Mouse (Mus musculus) monocyte, adult 2 months (primary cell): ENCODE results near the gene Lrch4.

Experiments used
- DNase-seq, 2 experiments: peaks; one replicate each; pipeline ENCODE4 v3.0.0; 2022; ENCODE audit warnings: low spot score in 2 of 2, low read depth in 1 of 2

The Lrch4 gene

GRCm38 (mm10) chr5:137628498-137629305, at the start of gene Lrch4, which contains the start of the genes Fbxo24 and Gm20605:
TSS of gene Lrch4 (plus strand) at chr5:137629121.
TSS of gene Fbxo24 (minus strand) at chr5:137629002.
TSS of gene Gm20605 (plus strand) at chr5:137629175.
- DNase-seq: peak; percentile 97 to 98

DNA sequence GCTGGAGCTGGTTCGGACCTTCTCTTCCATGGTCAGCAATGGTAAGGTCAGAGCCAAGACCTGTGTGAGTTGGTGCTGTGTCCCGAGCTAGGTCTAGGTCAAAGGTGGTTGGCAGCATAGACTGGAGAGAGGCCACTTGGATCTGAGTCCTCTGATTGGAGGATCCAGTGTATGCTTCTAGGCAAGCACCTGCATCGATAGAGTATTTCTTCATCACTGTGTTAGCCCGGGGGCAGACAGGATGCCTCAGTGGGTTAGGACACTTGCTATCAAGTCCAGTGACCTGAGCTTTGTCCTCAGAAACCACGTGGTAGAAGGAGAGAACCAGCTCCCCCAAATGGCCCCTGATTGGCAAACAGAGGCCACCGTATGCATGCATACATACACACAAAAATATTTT, 48.7 kb upstream of the Lrch4 start:
- no peak for DNase-seq

DNA sequence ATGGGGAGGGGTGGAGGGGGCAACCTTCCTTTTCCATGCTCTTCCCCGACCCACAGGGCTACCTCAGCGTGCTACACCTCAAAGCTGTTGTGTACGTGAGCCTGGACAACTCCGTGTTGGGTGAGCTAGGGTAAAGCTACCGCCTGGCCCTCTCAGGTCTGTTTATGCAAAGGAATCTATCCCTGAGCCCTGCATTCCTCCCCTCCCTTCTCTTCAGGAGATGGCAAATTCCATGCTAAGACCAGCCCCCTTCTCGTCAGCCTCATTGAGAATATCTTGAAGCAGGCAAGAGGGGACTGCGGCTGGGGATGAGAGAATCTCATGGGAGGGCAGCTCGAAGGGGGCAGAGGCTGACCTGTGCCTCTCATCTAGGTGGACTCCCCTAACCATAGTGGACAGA, 46.2 kb upstream of the Lrch4 start:
- no peak for DNase-seq

DNA sequence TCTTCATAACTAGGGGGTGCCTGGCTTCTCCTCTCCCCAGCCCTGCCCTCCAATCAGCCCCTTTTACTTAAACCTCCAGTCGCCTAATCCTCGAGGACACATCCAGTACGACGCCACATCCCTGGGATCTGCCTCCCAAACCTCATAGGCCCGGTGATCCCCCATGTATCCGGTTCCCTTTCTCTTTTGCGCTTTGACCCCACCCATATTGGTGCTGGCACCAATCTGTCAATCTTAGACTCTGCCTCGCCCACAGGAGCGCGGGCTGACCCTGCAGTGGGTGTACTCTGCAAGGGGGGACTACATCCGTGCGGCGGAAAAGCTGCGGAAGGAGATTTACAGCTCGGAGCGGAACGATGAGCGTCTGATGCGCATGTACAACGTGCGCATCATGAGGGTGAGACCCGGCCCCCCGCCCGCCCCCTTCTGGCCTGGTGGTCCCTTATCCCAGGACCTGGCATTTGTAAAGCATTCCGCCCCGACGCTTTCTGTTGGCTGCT, 45.2 kb upstream of the Lrch4 start:
- no peak for DNase-seq

DNA sequence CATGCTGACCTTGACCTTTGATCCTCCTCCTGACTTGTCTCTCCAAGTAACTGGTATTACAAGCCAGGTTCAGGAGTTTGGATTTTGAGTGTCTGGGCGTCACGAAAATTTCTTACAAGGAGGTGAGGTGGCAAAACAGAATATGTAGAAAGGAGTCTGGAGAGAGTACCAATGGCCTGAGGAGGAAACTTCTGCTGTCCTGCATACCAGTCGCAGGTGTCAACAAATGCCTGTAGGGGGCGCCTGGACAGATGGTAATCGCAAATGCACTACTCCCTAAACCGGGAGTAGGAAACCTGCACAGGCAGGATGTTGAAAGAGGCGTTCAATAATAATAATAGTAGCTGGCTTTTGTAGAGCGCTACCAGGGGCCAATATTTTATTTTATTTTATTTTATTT, 43.9 kb upstream of the Lrch4 start:
- peak in 1 of 2 experiments; percentile 29 for DNase-seq

GRCm38 (mm10) chr5:137590507-137590906, 38.4 kb upstream of the Lrch4 start:
- no peak for DNase-seq

DNA sequence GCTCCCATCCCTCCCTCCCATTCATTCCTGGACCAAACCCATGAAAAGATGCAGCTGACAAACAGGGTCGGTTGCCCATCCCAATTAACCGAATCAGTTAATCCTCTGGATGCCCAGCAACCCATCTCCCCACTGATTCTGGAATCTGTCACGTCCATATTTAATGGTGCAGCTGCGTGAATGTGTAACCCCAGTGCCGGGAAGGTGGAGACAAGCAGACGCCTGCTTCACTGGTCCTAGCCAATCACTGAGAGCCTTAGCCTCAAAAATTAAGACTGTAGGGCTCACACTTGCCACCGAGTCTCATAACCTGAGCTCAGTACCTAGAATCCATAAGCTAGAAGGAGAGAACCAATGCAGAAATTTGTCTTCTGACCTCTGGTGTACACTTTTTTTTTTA, 33.0 kb upstream of the Lrch4 start:
- DNase-seq: no peak

DNA sequence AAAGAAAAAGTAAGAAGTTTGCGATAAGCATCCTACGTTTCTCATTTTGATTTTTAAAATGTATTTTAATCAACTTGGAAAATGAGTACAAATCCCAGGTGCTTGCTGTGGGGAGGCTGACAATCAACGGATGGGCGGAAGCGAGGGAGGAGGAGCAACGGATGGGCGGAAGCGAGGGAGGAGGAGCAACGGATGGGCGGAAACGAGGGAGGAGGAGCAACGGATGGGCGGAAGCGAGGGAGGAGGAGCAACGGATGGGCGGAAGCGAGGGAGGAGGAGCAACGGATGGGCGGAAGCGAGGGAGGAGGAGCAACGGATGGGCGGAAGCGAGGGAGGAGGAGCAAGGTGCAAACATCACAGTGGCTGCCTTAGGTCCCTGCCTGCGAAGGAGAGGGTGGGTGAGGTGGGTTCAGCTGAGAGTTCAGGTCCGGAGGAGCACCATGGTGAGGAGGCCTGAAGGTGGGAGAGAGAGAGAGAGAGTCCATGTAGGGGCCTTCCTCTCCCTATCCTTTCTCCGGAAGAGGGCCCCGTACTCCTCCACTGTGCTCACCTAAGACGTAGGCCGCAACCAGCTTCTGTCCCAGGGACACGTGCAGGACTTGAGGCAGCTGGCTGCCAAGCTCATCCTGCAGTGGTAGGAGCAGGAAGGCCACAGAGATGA, 32.2 kb upstream of the Lrch4 start:
- DNase-seq: no peak

- DNase-seq: no peak
These were observed 31.3 kb upstream of the Lrch4 start for GRCm38 (mm10) chr5:137597625-137598024.

DNA sequence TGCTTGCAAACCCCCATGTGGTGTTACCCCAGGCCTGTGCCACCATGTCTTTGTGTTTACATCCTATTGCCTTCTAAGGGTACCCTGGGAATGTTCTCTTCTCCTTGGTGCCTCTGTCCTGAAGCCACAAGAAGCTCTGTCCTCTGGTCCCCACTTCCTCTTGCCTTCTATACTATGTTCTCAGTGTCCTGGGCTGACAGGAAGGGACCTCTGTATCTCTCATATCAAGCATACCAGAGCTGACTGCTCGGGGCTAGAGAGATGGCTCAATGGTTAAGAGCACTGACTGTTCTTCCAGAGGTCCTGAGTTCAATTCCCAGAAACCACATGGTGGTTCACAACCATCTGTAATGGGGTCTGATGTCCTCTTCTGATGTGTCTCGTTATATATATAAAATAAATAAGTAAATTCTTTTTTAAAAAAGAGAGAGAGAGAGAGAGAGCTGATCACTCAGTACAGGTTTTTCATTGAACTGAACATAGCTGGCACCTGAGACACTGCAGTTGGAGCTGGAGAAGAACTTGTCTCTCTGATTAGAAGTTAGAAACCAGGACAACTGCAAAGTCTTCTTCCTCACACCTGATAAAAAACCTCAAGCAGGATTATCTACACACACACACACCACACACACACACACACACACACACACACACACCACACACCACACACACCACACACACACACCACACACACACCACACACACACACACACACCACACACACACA, 30.7 kb upstream of the Lrch4 start:
- no peak for DNase-seq

- no peak for DNase-seq
These were observed 29.3 kb upstream of the Lrch4 start for GRCm38 (mm10) chr5:137599600-137599999.

- DNase-seq: no peak
These were observed 28.7 kb upstream of the Lrch4 start for GRCm38 (mm10) chr5:137600281-137600618.

DNA sequence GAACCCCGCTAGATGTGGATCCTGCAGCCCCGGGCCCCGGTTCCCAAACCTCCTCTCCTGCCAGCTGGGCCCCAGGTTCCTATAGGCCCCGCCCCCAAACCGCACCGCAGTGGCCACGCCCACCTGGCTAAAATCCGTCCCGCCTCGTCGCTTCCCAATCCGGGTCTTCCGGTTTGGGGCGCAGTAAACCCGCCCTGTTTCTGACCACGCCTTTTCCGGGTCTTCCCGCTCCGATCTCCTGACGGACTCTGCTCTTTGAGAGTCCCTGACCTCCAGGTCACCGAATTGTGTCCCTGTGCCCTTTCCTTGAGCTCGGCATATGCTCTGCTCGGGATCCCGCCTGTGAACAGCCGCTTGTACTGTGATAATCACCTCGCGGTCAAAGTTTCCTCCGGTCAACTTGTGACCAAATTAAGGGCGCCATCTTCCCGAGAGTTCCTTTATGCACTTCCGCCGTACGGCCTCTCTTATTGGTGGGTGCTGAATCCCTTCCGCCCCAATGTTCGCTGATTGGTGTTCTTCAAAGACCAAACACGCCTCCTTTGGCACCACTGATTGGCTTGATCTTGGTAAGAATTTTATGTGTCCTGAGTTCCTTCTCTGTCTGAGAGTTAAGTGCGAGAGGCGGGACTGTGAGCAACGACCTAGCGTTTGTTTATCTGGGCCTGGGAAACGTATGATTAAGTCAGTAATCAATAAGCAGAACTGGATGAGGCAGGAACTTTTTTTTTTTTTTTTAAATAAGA, 28.1 kb upstream of the Lrch4 start, which contains the start of gene Mospd3:
Gene Mospd3 (minus strand): TSS at position 440 of the 746 bp plus-strand sequence.
- DNase-seq: peak; percentile 88 to 96

- DNase-seq: no peak
These were observed 27.6 kb upstream of the Lrch4 start for GRCm38 (mm10) chr5:137601365-137601729.

DNA sequence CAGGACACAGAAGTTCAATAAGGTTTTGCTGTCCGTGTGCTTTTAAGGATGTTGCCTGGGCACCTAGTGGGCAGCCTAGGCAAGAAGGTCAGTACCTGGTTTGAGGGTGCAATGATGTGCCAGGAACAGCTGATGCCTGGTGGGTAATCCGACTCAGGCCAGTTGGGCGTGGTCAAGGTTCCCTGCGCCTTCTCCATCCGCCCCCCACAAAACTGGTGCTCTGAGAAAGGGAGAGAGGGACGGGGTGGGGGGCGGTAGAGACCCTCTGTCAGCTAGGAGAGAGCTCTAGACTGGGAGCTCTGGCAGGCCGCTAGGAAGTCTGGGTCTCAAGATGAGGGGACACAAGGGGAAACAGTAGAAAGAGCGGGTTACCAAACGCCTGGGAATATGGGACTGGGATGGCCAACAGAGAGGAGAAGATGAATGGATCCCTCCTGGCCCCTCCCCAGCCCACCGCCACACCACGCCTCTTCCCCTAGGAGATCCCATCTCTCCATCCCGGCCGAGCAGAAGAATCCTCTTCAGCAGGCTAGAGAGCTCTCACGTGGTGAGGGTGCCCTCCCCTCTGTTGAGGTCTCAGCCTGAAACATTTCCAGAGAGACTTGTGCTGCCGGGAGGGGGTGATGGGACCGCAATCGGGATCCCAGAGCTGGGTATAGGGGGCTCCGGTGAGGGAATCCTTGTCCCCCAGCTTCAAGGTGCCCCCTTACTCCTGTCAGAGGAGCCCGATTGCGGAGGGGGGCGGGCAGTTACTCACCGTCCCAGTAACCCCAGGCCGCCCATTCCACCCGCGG, 20.9 kb upstream of the Lrch4 start:
- DNase-seq: no peak

- no peak for DNase-seq
These were observed 20.2 kb upstream of the Lrch4 start for GRCm38 (mm10) chr5:137608654-137609190.

DNA sequence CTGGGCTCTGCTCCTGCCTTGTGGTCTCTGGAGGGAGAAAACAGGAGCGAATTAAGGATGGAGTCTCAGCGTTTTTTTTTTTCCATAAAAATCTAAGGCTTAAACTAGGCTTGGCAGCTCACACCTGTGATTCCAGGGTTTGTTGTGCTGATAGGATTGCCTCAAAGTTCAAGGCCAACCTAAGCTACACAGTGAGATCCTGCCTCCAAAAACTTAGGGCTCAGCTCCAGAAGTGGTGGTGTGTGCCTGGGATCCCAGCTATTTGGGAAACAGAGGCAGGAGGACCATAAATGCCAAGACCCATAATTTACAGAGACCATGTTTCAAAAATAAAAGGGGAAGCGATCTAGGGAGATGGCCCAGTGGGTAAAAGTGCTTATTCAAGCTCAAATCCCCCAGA, 19.6 kb upstream of the Lrch4 start:
- DNase-seq: no peak

DNA sequence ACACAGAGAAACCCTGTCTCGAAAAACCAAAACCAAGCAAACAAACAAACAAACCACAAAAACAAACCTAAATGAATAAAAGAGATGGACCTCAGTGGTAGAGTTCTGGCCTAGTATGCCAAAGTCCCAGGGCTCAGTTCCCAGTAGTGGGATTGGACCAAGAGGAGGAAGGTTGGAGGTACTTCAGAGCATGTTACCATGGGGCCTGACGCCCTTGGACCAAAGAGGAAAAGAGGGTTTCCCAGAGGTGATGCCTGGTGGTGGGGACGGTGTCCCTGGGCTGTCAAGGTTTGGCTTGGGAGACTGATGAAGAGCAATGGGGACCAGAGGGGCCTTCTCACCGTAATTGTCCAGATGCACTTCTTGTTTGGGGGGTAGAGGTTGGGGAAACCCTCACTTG, 18.9 kb upstream of the Lrch4 start:
- no peak for DNase-seq

DNA sequence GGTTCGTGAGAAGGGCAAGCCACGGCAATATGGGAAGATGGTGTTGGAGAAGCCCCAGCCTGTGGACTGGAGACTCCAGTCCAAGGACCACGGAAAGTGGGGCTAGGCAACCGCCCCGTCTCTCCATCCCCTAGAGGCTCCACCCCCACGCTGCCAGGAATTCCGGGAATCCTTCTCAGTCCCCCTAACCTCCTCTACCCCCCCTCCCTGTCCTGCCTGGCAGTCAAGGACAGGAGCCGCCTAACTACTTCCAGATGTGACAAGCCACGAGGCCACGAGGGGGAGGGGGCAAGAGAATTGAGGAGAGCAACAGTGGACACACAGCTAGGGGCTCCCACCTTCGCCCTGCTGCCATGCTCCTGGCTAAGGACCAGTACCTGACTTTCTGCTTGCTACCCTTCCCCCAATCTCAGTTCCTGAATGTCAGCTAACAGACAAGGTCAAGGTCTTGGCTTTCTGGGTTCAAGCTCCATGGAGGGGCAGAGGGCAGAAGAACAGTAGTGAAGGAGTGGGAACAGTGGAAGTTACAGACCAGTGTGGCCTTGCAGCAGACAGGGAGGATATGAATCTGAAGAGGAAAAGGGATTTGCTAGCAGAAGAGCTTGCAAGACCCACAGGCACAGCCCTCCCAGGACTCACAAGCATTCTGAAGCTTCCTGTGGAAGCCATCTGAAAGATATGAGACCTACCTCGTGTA, 18.2 kb upstream of the Lrch4 start:
- no peak for DNase-seq
